Mouse (Mus musculus) spleen, adult 18-20 months (tissue): ENCODE results near the gene Arfgef2.

Source experiments
- DNase-seq, 2 experiments: peaks; one replicate each; pipeline ENCODE4 v3.0.0; 2022; ENCODE audit warnings: mixed read lengths in 2 of 2

Gene Arfgef2

DNA sequence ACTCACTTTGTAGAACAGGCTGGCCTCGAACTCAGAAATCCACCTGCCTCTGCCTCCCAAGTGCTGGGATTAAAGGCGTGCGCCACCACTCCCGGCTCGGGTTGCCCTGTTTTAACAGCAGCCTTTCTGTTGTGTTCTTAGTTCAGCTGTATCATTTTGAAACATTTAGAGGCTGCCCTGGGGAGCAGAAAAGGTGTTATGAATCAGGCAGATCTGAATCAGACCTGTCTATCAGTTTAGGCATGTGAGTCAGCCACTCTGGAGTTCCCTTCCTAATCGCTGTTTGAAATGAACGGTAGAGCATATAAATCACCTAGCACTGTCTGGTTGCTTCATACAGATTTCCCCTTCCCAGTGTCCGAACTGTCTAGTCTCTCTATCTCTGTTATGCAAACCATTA is 105.1 kb downstream of the Arfgef2 start:
- no peak for DNase-seq

DNA sequence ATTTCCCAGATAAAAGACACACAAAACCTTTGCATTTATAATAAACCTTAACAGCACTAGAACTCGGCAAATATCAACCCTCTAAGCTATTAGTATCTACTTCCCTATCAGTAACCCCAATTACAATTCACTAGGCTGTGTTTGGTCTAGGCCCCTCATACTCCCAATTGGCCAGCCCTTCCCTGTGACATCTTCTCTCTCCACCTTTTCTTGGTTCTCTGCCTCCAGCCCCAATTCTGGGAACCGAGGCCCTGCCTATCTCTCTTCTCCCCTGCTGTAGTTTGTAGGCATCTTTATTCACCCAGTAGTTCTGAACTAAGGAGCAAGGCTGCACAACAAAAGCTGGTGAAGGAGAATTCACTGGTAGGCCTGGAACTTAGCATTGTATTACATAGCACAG is 118.6 kb downstream of the Arfgef2 start:
- DNase-seq: no peak

DNA sequence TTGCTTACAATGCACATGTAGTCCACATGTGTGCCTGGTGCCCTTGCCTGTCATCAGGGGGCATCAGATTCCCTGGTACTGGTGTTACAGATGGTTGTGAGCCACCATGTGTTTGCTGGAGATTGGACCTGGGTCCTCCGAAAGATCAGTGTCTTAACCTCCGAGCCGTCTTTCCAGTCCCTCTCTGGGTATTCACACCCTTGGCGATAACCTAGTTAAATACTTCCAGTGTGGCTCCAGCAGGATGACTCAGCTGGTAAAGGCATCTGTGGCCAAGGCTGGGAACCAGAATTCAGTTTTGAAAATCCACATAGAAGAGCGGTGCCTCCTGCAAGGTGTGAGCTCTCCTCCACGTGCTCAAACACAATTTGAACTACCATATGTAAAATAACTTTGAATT is 128.6 kb downstream of the Arfgef2 start:
- DNase-seq: no peak

DNA sequence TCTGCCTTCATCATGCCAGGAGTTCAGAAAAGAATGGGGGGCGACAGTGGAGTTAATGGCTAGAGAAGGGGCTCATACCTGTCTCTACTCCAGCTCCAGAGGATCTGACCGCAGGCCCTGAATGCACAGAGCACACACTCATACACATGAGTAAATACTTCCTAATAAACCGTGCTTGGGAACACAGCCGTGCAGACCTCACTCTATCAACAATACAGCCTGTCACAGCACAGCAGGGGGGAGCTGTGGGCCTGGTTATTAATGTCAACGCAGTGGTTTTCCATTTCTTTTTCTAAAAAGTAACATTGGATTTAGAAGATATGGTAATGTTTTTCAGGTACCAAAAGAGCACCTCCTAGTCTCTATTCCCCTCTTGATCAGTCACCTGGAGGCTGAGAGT is 129.0 kb downstream of the Arfgef2 start:
- DNase-seq: no peak

DNA sequence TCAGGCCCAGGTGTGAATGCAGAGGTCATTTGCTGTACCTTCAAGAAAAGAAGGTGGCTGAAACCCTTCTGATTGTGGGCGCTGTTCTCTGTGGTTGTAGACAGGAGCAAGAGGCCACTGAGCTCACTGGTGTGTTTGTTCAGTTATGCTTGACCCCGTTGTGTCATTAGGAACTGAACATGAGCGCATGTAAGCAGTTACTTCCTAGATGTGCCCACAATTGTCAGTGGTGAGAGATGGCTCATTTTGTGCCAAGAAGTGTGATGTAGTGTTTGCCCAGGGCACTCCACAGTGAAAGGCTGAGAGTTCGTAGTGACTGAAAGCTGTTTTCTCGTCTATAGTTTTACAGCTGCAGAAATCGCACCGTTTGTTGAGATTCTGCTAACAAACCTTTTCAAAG is 130.2 kb downstream of the Arfgef2 start:
- DNase-seq: no peak

DNA sequence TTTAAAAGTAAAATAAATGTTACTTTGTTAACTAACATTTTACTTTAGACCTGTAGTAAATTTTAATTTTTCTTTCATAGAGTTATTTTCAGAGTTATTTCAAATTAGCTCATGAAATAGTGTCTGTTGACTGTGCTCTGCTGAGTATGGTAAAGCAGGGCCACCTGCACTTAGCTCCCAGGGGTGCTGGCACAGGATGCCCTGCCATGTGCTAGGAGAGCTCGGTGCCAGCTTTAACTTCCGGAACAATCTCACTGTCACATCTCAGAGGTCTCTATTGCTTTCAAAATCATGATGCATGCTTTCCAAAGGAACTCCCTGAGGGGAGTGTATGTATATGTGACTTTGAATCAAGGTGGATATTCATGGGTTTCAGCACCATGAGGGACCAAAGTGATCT is 130.8 kb downstream of the Arfgef2 start:
- DNase-seq: no peak

DNA sequence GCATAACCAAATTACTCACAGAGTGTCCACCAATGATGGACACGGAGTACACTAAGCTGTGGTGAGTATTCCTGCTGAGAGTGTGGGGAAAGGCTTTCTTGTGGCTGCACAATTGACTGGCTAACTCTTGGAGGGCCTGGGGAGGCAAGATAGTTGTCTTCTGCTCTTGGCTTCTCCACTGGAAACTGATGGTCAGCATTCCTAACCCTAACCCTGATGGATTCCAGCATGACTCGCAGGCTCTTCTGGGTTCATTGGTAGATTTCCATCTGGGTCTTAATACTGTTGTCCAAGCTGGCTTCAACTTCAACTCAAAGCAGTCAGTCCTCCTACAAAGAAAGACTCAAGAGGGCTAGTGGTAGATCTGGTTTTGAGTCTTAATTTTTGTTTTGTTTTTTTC is 137.8 kb downstream of the Arfgef2 start:
- DNase-seq: no peak

DNA sequence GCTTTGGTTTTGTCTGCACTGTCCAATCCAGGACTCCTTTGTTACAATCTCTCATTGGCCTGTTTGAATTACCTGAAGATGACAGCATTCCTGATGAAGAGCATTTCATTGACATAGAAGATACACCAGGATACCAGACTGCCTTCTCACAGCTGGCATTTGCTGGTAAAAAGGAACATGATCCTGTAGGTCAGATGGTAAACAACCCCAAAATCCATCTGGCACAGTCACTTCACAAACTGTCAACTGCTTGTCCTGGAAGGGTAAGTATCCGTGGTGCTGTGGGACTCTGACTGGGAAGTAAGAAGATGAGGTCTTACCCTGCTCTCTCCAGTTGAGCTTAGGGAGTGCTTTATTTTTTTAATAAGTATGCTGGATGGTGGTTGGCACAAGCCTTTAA is 139.0 kb downstream of the Arfgef2 start:
- DNase-seq: no peak

DNA sequence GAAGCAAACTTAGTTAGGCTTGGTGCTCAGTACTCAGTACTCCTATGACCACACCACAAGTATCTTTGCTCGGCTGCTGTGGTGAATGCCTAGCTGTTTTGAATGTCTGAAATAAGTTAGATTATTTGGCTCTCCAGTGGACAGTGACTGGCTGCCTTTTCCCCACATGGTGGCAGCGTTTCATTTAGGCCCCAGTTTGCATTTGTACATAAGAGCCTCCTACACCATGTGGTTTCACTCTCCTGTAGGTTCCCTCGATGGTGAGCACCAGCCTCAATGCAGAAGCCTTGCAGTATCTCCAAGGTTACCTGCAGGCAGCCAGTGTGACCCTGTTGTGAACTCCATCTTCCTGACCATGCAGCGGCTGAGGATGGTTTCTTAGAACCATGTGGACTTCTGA is 140.1 kb downstream of the Arfgef2 start:
- no peak for DNase-seq
